Mouse (Mus musculus) myocyte (in vitro differentiated cells): Measurements from ENCODE around the gene Ptges2.

Experiments
- CEBPB ChIP-seq: IDR thresholded peaks from 2 replicates; pipeline ENCODE4 v1.6.1; 2011; ENCODE audit warnings: mild to moderate bottlenecking, moderate library complexity; ENCODE audit not compliant: poor library complexity, insufficient read depth, severe bottlenecking
- E2F4 ChIP-seq: IDR thresholded peaks from one replicate; pipeline ENCODE4 v1.6.1; 2011; ENCODE audit warnings: mild to moderate bottlenecking, control low read depth, moderate library complexity; ENCODE audit not compliant: insufficient read depth
- MAX ChIP-seq: IDR thresholded peaks from one replicate; pipeline ENCODE4 v1.6.1; 2011; ENCODE audit warnings: low read depth, mild to moderate bottlenecking, control low read depth
- POLR2A ChIP-seq: IDR thresholded peaks from one replicate; pipeline ENCODE4 v1.6.1; 2011; ENCODE audit warnings: low read depth, mild to moderate bottlenecking, control low read depth, moderate library complexity; ENCODE audit not compliant: insufficient read length
- POLR2AphosphoS2 ChIP-seq: IDR thresholded peaks from one replicate; pipeline ENCODE4 v1.6.1; 2011; ENCODE audit warnings: low read depth, control low read depth; ENCODE audit not compliant: insufficient read length
- SRF ChIP-seq: IDR thresholded peaks from one replicate; pipeline ENCODE4 v1.6.1; 2011; ENCODE audit warnings: low read depth; ENCODE audit not compliant: control insufficient read depth, insufficient read length
- TCF12 ChIP-seq: IDR thresholded peaks from one replicate; pipeline ENCODE4 v1.6.1; 2011; ENCODE audit warnings: mild to moderate bottlenecking, control low read depth; ENCODE audit not compliant: poor library complexity, insufficient read depth, severe bottlenecking
- TCF3 ChIP-seq: IDR thresholded peaks from one replicate; pipeline ENCODE4 v1.6.1; 2011; ENCODE audit warnings: low read depth, control low read depth; ENCODE audit not compliant: insufficient read length
- USF1 ChIP-seq: IDR thresholded peaks from one replicate; pipeline ENCODE4 v1.6.1; 2011; ENCODE audit warnings: low read depth, mild to moderate bottlenecking, control low read depth, moderate library complexity

GRCm38 (mm10) chr2:32362817-32363340, 32.8 kb upstream of the Ptges2 start:
- TF ChIP-seq E2F4 (no peak), TCF3 (no peak), POLR2A (peak; percentile 80), POLR2AphosphoS2 (no peak), TCF12 (no peak), USF1 (no peak), CEBPB (no peak), SRF (peak; percentile 24), MAX (no peak)
